Mouse (Mus musculus) midbrain, postnatal 0 days (tissue): Measurements from ENCODE around the gene Arrb1. TPM values are rescaled to one million over a fixed set of nuclear protein-coding genes. Genes with fewer than 3 reads are reported as not detected.

ENCODE experiments used
- ATAC-seq: fragments of 200-750 bp; cut with Nextera tagmentation; 2 replicates; pipeline ENCODE4 v1.8.0; 2017; ENCODE audit warnings: moderate number of reproducible peaks, mild to moderate bottlenecking, moderate TSS enrichment, moderate library complexity; ENCODE audit not compliant: low FRiP score
- DNase-seq: peaks from one replicate; pipeline ENCODE4 v3.0.0-alpha.2; 2015; ENCODE audit warnings: low spot score
- H3K27ac ChIP-seq: fragments of 300-500 bp; sonication (generic); 2 replicates; pipeline ENCODE4 v1.5.1; 2014; ENCODE audit warnings: low read depth, mild to moderate bottlenecking, low read length, mixed read lengths
- H3K27me3 ChIP-seq: fragments of 300-500 bp; sonication (generic); 2 replicates; pipeline ENCODE4 v1.6.1; 2014; ENCODE audit warnings: low read length, control low read depth, mixed read lengths; ENCODE audit not compliant: insufficient read depth
- H3K36me3 ChIP-seq: fragments of 300-500 bp; sonication (generic); 2 replicates; pipeline ENCODE4 v1.6.1; 2014; ENCODE audit warnings: low read length, control low read depth, mixed read lengths; ENCODE audit not compliant: insufficient read depth
- H3K4me1 ChIP-seq: fragments of 300-500 bp; sonication (generic); 2 replicates; pipeline ENCODE4 v1.6.1; 2014; ENCODE audit warnings: mild to moderate bottlenecking, control low read depth, antibody characterized with exemption, low read length, mixed read lengths; ENCODE audit not compliant: insufficient read depth
- H3K4me2 ChIP-seq: fragments of 300-500 bp; sonication (generic); 2 replicates; pipeline ENCODE4 v1.6.1; 2014; ENCODE audit warnings: low read depth, mild to moderate bottlenecking, low read length, mixed read lengths; ENCODE audit not compliant: poor library complexity, severe bottlenecking
- H3K4me3 ChIP-seq: fragments of 300-500 bp; sonication (generic); 2 replicates; pipeline ENCODE4 v1.5.1; 2014; ENCODE audit warnings: low read depth, mild to moderate bottlenecking, low read length, moderate library complexity
- H3K9ac ChIP-seq: fragments of 300-500 bp; sonication (generic); replicated peaks from 2 replicates; pipeline ENCODE4 v1.6.1; 2014; ENCODE audit warnings: mild to moderate bottlenecking, low read length, moderate library complexity, mixed read lengths; ENCODE audit not compliant: poor library complexity, severe bottlenecking
- H3K9me3 ChIP-seq: fragments of 300-500 bp; sonication (generic); 2 replicates; pipeline ENCODE4 v1.6.1; 2016; ENCODE audit warnings: low read length, control low read depth
- CTCF ChIP-seq: IDR thresholded peaks from 2 replicates; pipeline ENCODE4 v1.5.1; 2016; ENCODE audit warnings: antibody characterized with exemption, mild to moderate bottlenecking
- WGBS: fragments of 180-500 bp; shearing (Covaris S2); extraction: QIAGEN DNeasy Blood & Tissue Kit; methylation state at CpG from one replicate; pipeline ENCODE4 v1.1.7; 2014; 5-methylcytosine and 5-hydroxymethylcytosine counted together
- polyA plus RNA-seq: library from polyadenylated mRNA; unstranded; fragments of >200 nt; fragmentation: Nextera tagmentation; extraction: Ambion mirVana; gene quantifications from 2 replicates; pipeline ENCODE4 v1.2.1, GENCODE M21; 2015
- total RNA-seq: library from RNA; depleted of rRNA; stranded (reverse); fragments of >200 nt; gene quantifications from 2 replicates; pipeline ENCODE4 v1.2.3, GENCODE M21; 2014

Gene Arrb1
- total and polyA plus RNA-seq, 2 experiments from 2014 or later: 15.0 to 163 TPM

GRCm38 (mm10) chr7:99539201-99539891, 4.1 kb downstream of the Arrb1 start:
- DNase-seq (peak; percentile 52), ATAC-seq (no peak)
- no peak overlapping the region for H3K27ac ChIP-seq
- peaks cover 6% of the 10 kb centered on the region; the same call in 1 of the 2 replicates for H3K36me3 ChIP-seq
- peak overlapping the region; percentile 19; the same call in 1 of the 2 replicates for H3K9ac ChIP-seq
- peak overlapping the region; percentile 86 for H3K4me2 ChIP-seq
- no peak overlapping the region; the same call in 1 of the 2 replicates for H3K4me3 ChIP-seq
- no peaks in the 10 kb centered on the region for H3K27me3 ChIP-seq
- H3K4me1 ChIP-seq: peaks cover 35% of the 10 kb centered on the region
- no peak for TF ChIP-seq CTCF
- WGBS: 26% methylated on average over 8 of the region's 8 CpGs
- no peaks in the 10 kb centered on the region for H3K9me3 ChIP-seq

- no peak overlapping the region for H3K4me3 ChIP-seq
- peaks cover 35% of the 10 kb centered on the region for H3K4me1 ChIP-seq
- DNase-seq: no peak
- no peak for ATAC-seq
- TF ChIP-seq CTCF: no peak
- H3K36me3 ChIP-seq: peaks cover 7% of the 10 kb centered on the region; the same call in 1 of the 2 replicates
- WGBS: 84% methylated on average over 2 of the region's 2 CpGs
- H3K4me2 ChIP-seq: peak overlapping the region; percentile 86
- no peaks in the 10 kb centered on the region for H3K9me3 ChIP-seq
- H3K9ac ChIP-seq: no peak overlapping the region; the same call in 1 of the 2 replicates
- peak overlapping the region; percentile 44; the same call in 1 of the 2 replicates for H3K27ac ChIP-seq
- H3K27me3 ChIP-seq: no peaks in the 10 kb centered on the region
Observed at GRCm38 (mm10) chr7:99540016-99540415, 4.8 kb downstream of the Arrb1 start.

DNA sequence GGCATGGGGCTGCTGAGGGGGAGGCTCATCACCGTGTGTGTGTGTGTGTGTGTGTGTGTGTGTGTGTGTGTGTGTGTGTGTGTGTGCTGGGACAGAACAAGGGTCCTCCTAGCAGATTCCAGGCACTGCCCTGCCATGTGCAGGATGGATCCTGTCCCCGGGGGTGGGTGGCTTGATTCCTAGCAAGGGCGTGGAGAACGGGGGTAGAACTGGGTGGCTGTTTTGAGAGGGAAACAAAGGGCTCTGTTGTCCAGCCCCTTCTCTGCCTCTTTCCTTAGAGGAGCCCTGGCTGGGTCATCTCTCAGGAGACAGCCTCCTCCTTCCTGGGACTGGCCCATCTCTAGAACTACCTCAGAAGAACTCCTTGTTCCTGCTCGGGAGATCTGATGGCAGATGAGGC, 5.9 kb downstream of the Arrb1 start:
- no peaks in the 10 kb centered on the region for H3K27me3 ChIP-seq
- peaks cover 10% of the 10 kb centered on the region; the same call in 1 of the 2 replicates for H3K36me3 ChIP-seq
- 40% methylated on average over 5 of the region's 5 CpGs for WGBS
- H3K4me1 ChIP-seq: peaks cover 35% of the 10 kb centered on the region
- no peak for ATAC-seq
- no peak overlapping the region for H3K27ac ChIP-seq
- H3K9ac ChIP-seq: no peak overlapping the region
- no peak for DNase-seq
- H3K9me3 ChIP-seq: no peaks in the 10 kb centered on the region
- H3K4me2 ChIP-seq: no peak overlapping the region
- TF ChIP-seq CTCF: no peak
- H3K4me3 ChIP-seq: no peak overlapping the region

- WGBS: 59% methylated on average over 6 of the region's 6 CpGs
- DNase-seq (peak; percentile 69), ATAC-seq (peak; percentile 54)
- no peak for TF ChIP-seq CTCF
- Histone ChIP-seq H3K9ac (no peak overlapping the region), H3K4me3 (no peak overlapping the region), H3K27ac (0 out of 2 replicates have a peak overlapping the region, but pooled peaks have one; percentile 57), H3K4me2 (no peak overlapping the region), H3K27me3 (no peaks in the 10 kb centered on the region), H3K4me1 (peaks cover 9% of the 10 kb centered on the region), H3K9me3 (no peaks in the 10 kb centered on the region), H3K36me3 (peaks cover 10% of the 10 kb centered on the region; the same call in 1 of the 2 replicates)
Observed at GRCm38 (mm10) chr7:99544272-99544671, 9.0 kb downstream of the Arrb1 start.

DNA sequence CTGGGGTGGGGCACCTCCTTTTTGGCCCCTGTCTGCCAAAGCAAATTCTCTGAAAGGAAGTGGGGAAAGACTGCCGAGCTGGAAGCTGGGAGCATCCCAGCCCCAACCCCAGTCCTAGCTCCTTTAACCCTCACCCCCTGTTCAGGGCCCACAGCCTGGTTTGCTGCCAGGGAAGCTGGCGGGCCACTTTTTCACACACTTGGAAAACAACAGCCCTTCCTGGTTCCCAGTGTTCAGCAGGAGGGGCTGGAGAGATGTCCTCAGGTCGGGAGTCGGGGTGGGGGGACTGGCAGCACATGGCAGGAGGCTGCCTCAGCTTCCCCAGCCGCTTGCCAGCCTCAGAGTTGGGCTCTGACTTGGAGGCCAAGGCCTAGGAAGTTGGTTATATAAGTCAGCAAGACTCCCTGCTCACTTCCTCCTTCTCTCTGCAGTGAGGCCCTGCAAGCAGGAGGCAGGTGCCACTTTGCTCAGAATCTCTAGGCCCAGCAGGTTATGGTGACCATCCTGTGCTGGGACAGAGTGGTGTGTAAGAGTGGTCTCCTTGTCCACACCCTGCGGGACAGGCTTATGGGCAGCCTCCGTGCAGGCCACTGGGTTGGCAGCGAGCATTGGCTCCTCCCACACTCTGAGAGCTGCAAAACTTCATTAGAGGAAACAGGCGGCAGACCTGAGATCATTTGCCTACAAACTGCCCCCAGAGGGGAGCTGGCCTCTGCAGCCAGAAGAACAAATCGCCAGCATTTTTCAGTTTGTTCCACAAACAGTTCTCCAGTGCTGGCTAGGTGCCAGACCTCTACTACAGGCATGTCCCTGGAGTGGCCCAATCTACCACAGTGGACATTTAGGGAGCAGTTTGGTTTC, 10.8 kb downstream of the Arrb1 start:
- peaks cover 14% of the 10 kb centered on the region; the same call in 1 of the 2 replicates for H3K36me3 ChIP-seq
- H3K4me3 ChIP-seq: no peak overlapping the region
- H3K9me3 ChIP-seq: no peaks in the 10 kb centered on the region
- H3K9ac ChIP-seq: no peak overlapping the region
- DNase-seq (peak; percentile 76), ATAC-seq (no peak)
- peak overlapping the region; percentile 68 for H3K27ac ChIP-seq
- no peaks in the 10 kb centered on the region for H3K27me3 ChIP-seq
- no peak overlapping the region for H3K4me2 ChIP-seq
- no peaks in the 10 kb centered on the region for H3K4me1 ChIP-seq
- WGBS: 50% methylated on average over 10 of the region's 10 CpGs
- no peak for TF ChIP-seq CTCF
